In genomic region chr5:137381152-137381551, GRCm38 (mm10) we compare ENCODE assay signal across 8 mouse cellular contexts. TPM values are rescaled to one million over a fixed set of nuclear protein-coding genes. Genes with fewer than 3 reads are reported as not detected.
DNase-seq lines count a peak whose midpoint lies in the region; ATAC-seq and TF ChIP-seq lines count a peak whose summit lies in the region.

No protein-coding gene starts in this region.

- peak; percentile 59 to 74 for DNase-seq in heart, adult 2 months
- DNase-seq in heart, embryonic 10.5 days (ENCODE audit: low spot score): no peak
- DNase-seq in CD8-positive naive resting alpha-beta T cell, adult 2 months (ENCODE audit: low read depth in 2 of 2, low spot score in 2 of 2): peak; percentile 31 to 47
- DNase-seq in brain, embryonic 14.5 days (ENCODE audit: low read depth): peak; percentile 69
- DNase-seq in frontal cortex, postnatal 36 days (ENCODE audit: low spot score in 2 of 2): peak; percentile 6 to 40
- DNase-seq in left cerebral cortex, adult 2 months (ENCODE audit: extremely low spot score in 1 of 2, low spot score in 2 of 2): peak; percentile 22 to 44
- DNase-seq in neural tube, embryonic 11.5 days (ENCODE audit: low spot score): peak; percentile 66
- peak; percentile 74 for DNase-seq in thymus, postnatal 14 days

- H3K4me2 ChIP-seq in neural tube, embryonic 11.5 days (ENCODE audit: low read depth): no peak overlapping the region

- no peaks in the 10 kb centered on the region for H3K79me2 ChIP-seq in heart, adult 2 months (replicated peaks; ENCODE audit: control insufficient read depth, insufficient read depth, low read length)

- H3K9me3 ChIP-seq in heart, embryonic 10.5 days: no peaks in the 10 kb centered on the region
- no peaks in the 10 kb centered on the region for H3K9me3 ChIP-seq in neural tube, embryonic 11.5 days (ENCODE audit: control insufficient read depth, low read length)

- intact Hi-C loops in heart, adult 2 months (cut with DNase I): loop anchor here (1.0 to 2.0 kb wide), 2 partner anchors 48 to 88 kb away; partner anchors contain the start of gene Slc12a9
- intact Hi-C loops in left cerebral cortex, adult 2 months (cut with DNase I): no loop called here

- no peak overlapping the region for H3K4me3 ChIP-seq in heart, adult 2 months
- H3K4me3 ChIP-seq in heart, embryonic 10.5 days: no peak overlapping the region
- H3K4me3 ChIP-seq in left cerebral cortex, adult 2 months: no peak overlapping the region
- no peak overlapping the region for H3K4me3 ChIP-seq in neural tube, embryonic 11.5 days (ENCODE audit: low read depth, low read length)

- H3K4me1 ChIP-seq in heart, adult 2 months (ENCODE audit: control insufficient read depth, insufficient read depth, low read length): peaks cover 4% of the 10 kb centered on the region
- peaks cover 15% of the 10 kb centered on the region for H3K4me1 ChIP-seq in heart, embryonic 10.5 days
- H3K4me1 ChIP-seq in neural tube, embryonic 11.5 days (ENCODE audit: control insufficient read depth, insufficient read depth, low read length): no peaks in the 10 kb centered on the region

- H3K27me3 ChIP-seq in heart, adult 2 months (ENCODE audit: control insufficient read depth, insufficient read depth, low read length): no peaks in the 10 kb centered on the region
- no peaks in the 10 kb centered on the region for H3K27me3 ChIP-seq in heart, embryonic 10.5 days (ENCODE audit: insufficient read depth, poor library complexity, severe bottlenecking)
- H3K27me3 ChIP-seq in neural tube, embryonic 11.5 days (ENCODE audit: control insufficient read depth, insufficient read depth, low read length): no peaks in the 10 kb centered on the region

- WGBS in heart, adult 2 months: 57% methylated on average over 4 of the region's 4 CpGs
- whole genome bisulfite sequencing in heart, embryonic 10.5 days: 45% methylated on average over 4 of the region's 4 CpGs
- 54% methylated on average over 4 of the region's 4 CpGs for WGBS in neural tube, embryonic 11.5 days

- no peaks in the 10 kb centered on the region for H3K36me3 ChIP-seq in heart, adult 2 months (ENCODE audit: control insufficient read depth, insufficient read depth, low read length)
- H3K36me3 ChIP-seq in heart, embryonic 10.5 days: no peaks in the 10 kb centered on the region
- H3K36me3 ChIP-seq in neural tube, embryonic 11.5 days (ENCODE audit: control insufficient read depth, insufficient read depth, low read length): no peaks in the 10 kb centered on the region

- H3K9ac ChIP-seq in heart, adult 2 months (ENCODE audit: low read depth, low read length): no peak overlapping the region
- no peak overlapping the region for H3K9ac ChIP-seq in neural tube, embryonic 11.5 days (ENCODE audit: low read length)

- TF ChIP-seq EP300 in heart, adult 2 months (IDR thresholded peaks at IDR 0.05; ENCODE audit: insufficient read depth, low read depth, low read length): 0 out of 2 replicates have a peak, but pooled peaks have one; percentile 30

- peak; percentile 80 for TF ChIP-seq CTCF in heart, adult 2 months (IDR thresholded peaks at IDR 0.05)
- peak; percentile 72; the same call in 1 of the 2 replicates for TF ChIP-seq CTCF in brain, embryonic 14.5 days (IDR thresholded peaks at IDR 0.05; ENCODE audit: borderline replicate concordance, extremely low read depth, insufficient read depth, insufficient read length)
- peak; percentile 67 for TF ChIP-seq CTCF in left cerebral cortex, adult 2 months (IDR thresholded peaks at IDR 0.05)

- no peak for ATAC-seq in neural tube, embryonic 11.5 days (ENCODE audit: insufficient read depth, low FRiP score, low TSS enrichment)

- no peak overlapping the region for H3K27ac ChIP-seq in heart, adult 2 months
- H3K27ac ChIP-seq in heart, embryonic 10.5 days: no peak overlapping the region
- no peak overlapping the region for H3K27ac ChIP-seq in left cerebral cortex, adult 2 months
- no peak overlapping the region for H3K27ac ChIP-seq in neural tube, embryonic 11.5 days (ENCODE audit: low read depth, low read length)

- no peak for TF ChIP-seq POLR2A in heart, adult 2 months (IDR thresholded peaks at IDR 0.05; ENCODE audit: insufficient read depth, low read depth, low read length)
- TF ChIP-seq POLR2A in brain, embryonic 14.5 days (IDR thresholded peaks at IDR 0.05; ENCODE audit: borderline replicate concordance, extremely low read depth, insufficient read depth, insufficient read length, poor library complexity, severe bottlenecking): no peak

RNA-seq across cellular contexts. Expression of gene Ephb4, which starts 31.2 kb away (rescaled TPM):
- total RNA-seq in heart, adult 2 months (2021): 10 to 100 TPM; 45.9 to 53.9 TPM
- 35.2 and 51.8 TPM in 2 replicates for polyA plus RNA-seq in heart, adult 2 months (2012; rRNA removed)
- polyA plus RNA-seq in heart, embryonic 10.5 days (2016; fragmentation: Nextera tagmentation; extraction: Ambion mirVana): 36.4 and 42.5 TPM in 2 replicates
- 15.5 and 18.8 TPM in 2 replicates for polyA plus RNA-seq in brain, embryonic 14.5 days (2012; rRNA removed)
- 1 to 10 TPM; 4.9 to 6.8 TPM for total RNA-seq in left cerebral cortex, adult 2 months (2021)
- 33.5 and 33.6 TPM in 2 replicates for polyA plus RNA-seq in neural tube, embryonic 11.5 days (2014; fragmentation: Nextera tagmentation; extraction: Ambion mirVana)

RNA-seq across cellular contexts. Expression of gene Slc12a9, which starts 47.8 kb away (rescaled TPM):
- total RNA-seq in heart, adult 2 months (2021): 1 to 10 TPM; 1.7 to 2.2 TPM
- 6.0 and 8.9 TPM in 2 replicates for polyA plus RNA-seq in heart, adult 2 months (2012; rRNA removed)
- polyA plus RNA-seq in heart, embryonic 10.5 days (2016; fragmentation: Nextera tagmentation; extraction: Ambion mirVana): 10.6 and 12.0 TPM in 2 replicates
- polyA plus RNA-seq in brain, embryonic 14.5 days (2012; rRNA removed): 34.0 and 34.8 TPM in 2 replicates
- 10 to 100 TPM; 22.8 to 25.1 TPM for total RNA-seq in left cerebral cortex, adult 2 months (2021)
- polyA plus RNA-seq in neural tube, embryonic 11.5 days (2014; fragmentation: Nextera tagmentation; extraction: Ambion mirVana): 7.9 and 9.0 TPM in 2 replicates
